Mouse (Mus musculus): Measurements from ENCODE around the gene Dhx9. TPM values are rescaled to one million over a fixed set of nuclear protein-coding genes. Genes with fewer than 3 reads are reported as not detected.
"Not testable (repeated sequence)": the region's sequence is repeated elsewhere in the genome, so short reads cannot be mapped to it uniquely, and the experiment has no call there.

Gene Dhx9
- total RNA-seq, 2 experiments from 2014 or later = 41.4 to 46.0 TPM

GRCm38 (mm10) chr1:153417805-153418204, 69.7 kb downstream of the Dhx9 start:
- not testable (repeated sequence) for DNase-seq

- not testable (repeated sequence) for DNase-seq
Observed at GRCm38 (mm10) chr1:153416271-153416832, 71.1 kb downstream of the Dhx9 start.

- DNase-seq = not testable (repeated sequence)
Observed at GRCm38 (mm10) chr1:153415742-153416141, 71.7 kb downstream of the Dhx9 start.

GRCm38 (mm10) chr1:153414962-153415361, 72.5 kb downstream of the Dhx9 start:
- DNase-seq = peak; percentile 65 to 89

GRCm38 (mm10) chr1:153414114-153414723, 73.2 kb downstream of the Dhx9 start:
- DNase-seq = peak; percentile 81 to 92

GRCm38 (mm10) chr1:153413397-153414020, 74.0 kb downstream of the Dhx9 start:
- DNase-seq = peak; percentile 13 to 18

- not testable (repeated sequence) for DNase-seq
Observed at GRCm38 (mm10) chr1:153412663-153413396, 74.6 kb downstream of the Dhx9 start.

GRCm38 (mm10) chr1:153411723-153412122, 75.7 kb downstream of the Dhx9 start:
- no peak for DNase-seq

GRCm38 (mm10) chr1:153410915-153411314, 76.5 kb downstream of the Dhx9 start:
- not testable (repeated sequence) for DNase-seq

- not testable (repeated sequence) for DNase-seq
Observed at GRCm38 (mm10) chr1:153408296-153408695, 79.2 kb downstream of the Dhx9 start.

- DNase-seq = not testable (repeated sequence)
Observed at GRCm38 (mm10) chr1:153407641-153408040, 79.8 kb downstream of the Dhx9 start.

Other genes with a start within 250 kb of the Dhx9 start
- gene Lamc1, start 154.9 kb downstream of the Dhx9 start, total RNA-seq (2021) = 10 to 100 TPM; 83.1 to 94.8 TPM
- gene Shcbp1l, start 62.5 kb downstream of the Dhx9 start, total RNA-seq (2021) = not detected
- 1 to 10 TPM; 1.6 to 2.2 TPM for gene Npl, start 62.4 kb upstream of the Dhx9 start, total RNA-seq (2021)
- gene Rgs8, start 165.4 kb upstream of the Dhx9 start, total RNA-seq (2021) = not detected